Mouse (Mus musculus) hematopoietic stem cell, adult 5-6 weeks (primary cell): ENCODE measurements around the gene Anxa9. TPM values are rescaled to one million over a fixed set of nuclear protein-coding genes. Genes with fewer than 3 reads are reported as not detected.

ENCODE experiments used
- ATAC-seq, 2 experiments: fragments of 125-278 bp in 1 of 2; replicated peaks in 1 of 2; 2 replicates each; pipeline ENCODE4 v1.8.0; 2016 to 2017; ENCODE audit warnings: inconsistent platforms in 2 of 2, mild to moderate bottlenecking in 2 of 2, moderate number of reproducible peaks in 2 of 2, low read depth in 1 of 2, moderate TSS enrichment in 1 of 2; ENCODE audit not compliant: low FRiP score in 2 of 2, poor library complexity in 2 of 2, severe bottlenecking in 2 of 2, insufficient read depth in 1 of 2, low TSS enrichment in 1 of 2
- total RNA-seq: library from RNA; stranded (forward); fragments of 172-1452, 232-1000 nt; gene quantifications from 2 replicates; pipeline ENCODE4 v1.2.3, GENCODE M21; 2017

Gene Anxa9
- total RNA-seq, 1 experiment from 2014 or later, result 9.9 TPM

DNA sequence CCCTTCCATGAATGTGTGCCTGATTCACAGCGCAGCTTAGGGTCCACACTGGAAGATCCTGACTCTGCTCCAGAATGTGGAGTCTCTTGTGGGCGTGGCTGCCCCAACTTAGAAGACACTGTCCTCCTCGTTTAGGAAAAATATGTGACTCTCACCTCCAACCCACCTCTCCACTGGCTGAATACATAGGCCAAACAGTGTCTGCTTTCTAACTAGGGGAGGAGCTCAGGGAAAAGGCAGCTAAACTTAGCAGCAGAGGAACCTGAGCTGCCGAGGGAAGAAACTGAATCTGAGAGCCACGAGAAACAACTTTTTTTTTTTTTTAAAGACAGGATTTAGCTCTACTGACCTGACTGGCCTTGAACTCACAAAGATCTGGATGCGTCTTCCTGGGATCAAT lies 31.8 kb downstream of the Anxa9 start:
- no peak for ATAC-seq

GRCm38 (mm10) chr3:95274453-95274852 lies 32.5 kb downstream of the Anxa9 start:
- ATAC-seq, result no peak

DNA sequence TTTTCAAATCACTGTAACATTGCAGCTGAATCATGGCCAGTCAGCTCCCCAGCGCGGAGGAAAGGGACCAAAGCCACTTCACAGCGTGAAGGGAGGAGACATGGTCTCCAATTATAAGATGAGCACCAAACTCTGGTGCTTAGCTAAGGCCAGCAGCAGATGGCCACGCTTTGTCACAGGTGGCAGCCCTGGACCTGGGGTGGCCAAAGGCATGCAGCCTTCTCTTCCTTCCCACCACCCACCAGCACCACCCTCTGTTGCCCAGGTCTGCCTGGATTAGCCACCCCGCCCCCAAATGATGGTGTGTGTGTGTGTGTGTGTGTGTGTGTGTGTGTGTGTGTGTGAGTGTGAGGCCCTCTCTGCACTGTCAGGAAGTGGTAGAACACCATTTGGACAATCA lies 33.5 kb downstream of the Anxa9 start:
- no peak for ATAC-seq

- ATAC-seq, result no peak
Measured at GRCm38 (mm10) chr3:95270766-95271364, 36.1 kb downstream of the Anxa9 start.

- ATAC-seq, result no peak
Measured at GRCm38 (mm10) chr3:95269789-95270188, 37.2 kb downstream of the Anxa9 start.

DNA sequence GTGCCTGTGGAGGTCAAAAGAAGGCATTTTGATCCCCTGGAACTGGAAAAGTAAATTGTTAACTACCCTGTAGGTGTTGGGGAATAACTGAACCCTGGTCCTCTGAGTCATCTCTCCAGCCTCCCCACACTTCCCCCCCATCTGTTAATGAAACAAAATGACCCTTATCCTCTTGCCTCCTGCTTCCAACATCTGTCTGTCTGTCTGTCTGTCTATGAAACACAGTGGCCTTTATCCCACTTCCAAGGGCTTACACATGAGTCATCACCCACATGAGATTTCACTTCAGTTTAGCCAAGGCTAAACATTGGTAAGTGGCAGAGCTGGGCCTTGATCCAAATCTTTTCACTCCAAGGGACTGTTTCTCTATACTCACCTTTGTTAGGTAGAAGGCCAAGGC lies 39.1 kb downstream of the Anxa9 start:
- no peak for ATAC-seq

DNA sequence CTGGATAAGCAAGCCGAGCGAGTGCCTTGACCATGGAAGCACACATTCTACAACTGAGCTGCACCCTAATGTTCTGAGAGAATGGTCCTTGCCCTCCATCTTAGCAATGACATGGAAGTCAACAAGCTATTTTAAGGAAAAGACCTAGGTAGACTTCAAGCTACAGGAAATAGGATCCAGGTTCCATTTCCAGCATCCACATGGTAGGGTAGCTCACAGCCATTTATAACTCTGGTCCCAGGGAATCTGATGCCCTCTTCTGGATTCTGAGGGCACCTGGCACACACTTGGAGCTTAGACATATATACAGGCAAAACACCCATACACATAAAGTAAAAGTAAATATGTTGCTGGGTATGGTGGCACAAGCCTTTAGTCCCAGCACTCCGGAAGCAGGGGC lies 40.9 kb downstream of the Anxa9 start:
- ATAC-seq, result no peak

- no peak for ATAC-seq
Measured at GRCm38 (mm10) chr3:95264724-95265123, 42.3 kb downstream of the Anxa9 start.

GRCm38 (mm10) chr3:95263089-95263739 lies 43.8 kb downstream of the Anxa9 start:
- peak; percentile 87 for ATAC-seq

- ATAC-seq, result no peak
Measured at GRCm38 (mm10) chr3:95261975-95262374, 45.0 kb downstream of the Anxa9 start.

DNA sequence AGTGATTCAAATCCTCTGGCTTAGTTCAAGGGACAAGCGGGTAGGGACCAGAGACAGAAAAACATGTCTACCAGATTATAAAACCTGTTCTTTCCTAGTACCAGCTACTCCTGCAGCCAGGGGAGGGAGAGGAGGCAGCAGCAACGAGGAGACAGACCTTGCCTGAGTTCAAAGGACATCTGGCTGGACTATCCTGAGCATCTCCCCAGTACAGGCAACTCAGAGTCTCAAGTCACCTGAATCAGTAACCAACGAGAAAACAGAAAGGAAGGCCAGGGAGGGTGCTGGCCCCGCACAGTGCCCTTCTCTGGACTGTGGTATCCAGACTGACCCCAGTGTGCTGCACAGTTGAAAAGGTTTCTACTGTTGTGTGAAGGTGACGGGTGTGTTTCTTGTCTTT lies 50.0 kb downstream of the Anxa9 start:
- ATAC-seq, result no peak

DNA sequence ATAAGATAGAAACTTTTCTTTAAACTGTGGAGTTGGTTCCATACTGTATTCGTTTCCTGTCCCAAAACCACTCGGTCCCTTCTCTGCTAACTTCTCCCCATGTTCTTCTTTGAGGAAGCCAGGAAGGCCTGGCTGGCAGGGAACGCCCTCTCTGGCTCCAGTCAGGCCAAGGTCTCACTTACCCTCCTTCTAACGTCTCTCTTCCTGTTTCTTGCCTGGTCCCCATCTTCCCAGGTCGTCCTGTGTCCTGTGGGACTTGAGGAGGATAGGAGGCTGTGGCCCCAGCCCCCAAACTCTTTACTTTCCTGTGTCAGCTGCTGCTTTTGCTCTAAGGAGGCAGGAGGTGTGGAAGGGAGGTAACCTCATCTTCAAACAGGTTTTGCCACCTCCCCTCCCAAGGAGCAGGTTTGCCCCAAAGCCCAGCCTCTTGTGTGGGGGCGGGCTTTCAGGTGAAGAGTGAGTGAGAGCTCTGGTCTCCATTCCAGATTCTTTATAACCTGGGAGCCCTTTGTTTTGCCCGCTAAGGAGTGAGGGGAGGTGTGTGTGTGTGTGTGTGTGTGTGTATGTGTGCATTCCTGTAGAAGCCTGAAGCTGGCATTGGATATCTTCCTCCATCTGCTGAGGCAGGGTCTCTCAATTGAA lies 56.1 kb downstream of the Anxa9 start, which contains the start of gene Bnipl:
Bnipl (minus strand) TSS at position 411 of the 642 bp plus-strand sequence.
- ATAC-seq, result no peak

GRCm38 (mm10) chr3:95250361-95250760 lies 56.6 kb downstream of the Anxa9 start:
- no peak for ATAC-seq

DNA sequence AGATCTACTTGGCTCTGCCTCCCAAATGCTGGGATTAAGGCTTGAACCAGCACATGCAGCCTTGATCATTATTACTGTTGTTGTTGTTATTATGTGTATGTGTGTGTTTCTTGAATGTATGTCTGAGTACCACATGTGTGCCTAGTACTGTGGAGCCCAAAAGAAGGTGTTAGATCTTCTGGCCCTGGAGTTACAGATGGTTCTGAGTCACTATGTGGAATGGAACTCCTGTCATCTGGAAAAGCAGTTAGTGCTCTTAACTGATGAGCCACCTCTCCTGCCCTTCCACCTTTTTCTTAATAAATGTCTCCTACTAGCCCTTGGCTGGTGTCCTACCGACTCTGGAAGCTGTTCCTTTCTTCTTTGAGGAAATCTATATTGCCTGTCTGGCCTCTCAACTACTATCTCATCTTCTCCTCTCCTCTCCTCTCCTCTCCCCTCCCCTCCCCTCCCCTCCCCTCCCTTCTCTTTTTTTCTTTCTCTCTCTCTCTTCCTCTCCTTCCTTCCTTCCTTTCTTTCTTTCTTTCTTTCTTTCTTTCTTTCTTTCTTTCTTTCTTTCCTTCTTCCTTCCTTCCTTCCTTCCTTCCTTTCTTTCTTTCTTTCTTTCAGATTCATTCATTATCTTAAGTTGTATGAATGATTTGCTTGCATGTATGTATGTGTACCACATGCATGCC lies 59.2 kb downstream of the Anxa9 start:
- ATAC-seq, result no peak

DNA sequence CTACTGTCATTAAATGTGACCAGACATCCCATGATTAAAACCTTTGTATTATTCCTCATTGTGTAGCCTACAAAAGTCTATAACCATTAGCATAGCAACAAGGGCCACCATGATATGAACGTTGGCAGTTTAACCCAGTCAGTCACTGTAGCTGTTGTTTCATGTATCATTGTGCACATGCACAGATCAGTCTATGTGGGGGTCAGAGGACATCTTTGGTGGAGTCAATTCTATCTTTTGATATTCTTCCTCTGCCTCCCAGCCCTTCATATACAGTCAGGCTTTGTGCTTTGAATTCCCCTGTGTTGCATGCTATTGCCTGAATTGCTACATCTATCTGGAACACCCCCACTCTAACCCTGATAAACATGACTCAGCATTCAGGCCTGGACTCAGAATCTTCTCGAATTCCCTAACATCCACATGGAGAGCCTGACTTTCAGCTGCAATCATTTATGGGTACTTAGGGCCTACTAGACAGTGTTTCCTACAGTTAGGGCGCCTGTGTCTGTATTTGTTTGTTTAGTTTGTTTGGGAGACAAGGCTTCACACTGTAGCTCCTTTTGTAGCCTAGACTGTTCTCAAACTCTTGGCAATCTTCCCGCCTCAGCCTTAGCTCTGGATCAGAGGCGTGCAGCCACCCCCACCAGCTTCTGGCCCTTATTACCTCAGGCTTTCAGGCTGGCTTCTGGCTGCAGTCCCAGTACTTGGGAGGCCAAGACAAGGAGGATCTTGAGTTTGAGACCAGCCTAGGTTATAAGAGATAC lies 60.3 kb downstream of the Anxa9 start:
- ATAC-seq, result peak in 1 of 2 experiments; percentile 27; a peak in 2 of 4 replicates
